Mouse (Mus musculus) forebrain, embryonic 16.5 days (tissue): ENCODE measurements around the gene Fibcd1. TPM values are rescaled to one million over a fixed set of nuclear protein-coding genes. Genes with fewer than 3 reads are reported as not detected.

Source experiments
- ATAC-seq: fragments of 200-750 bp; cut with Nextera tagmentation; 2 replicates; pipeline ENCODE4 v1.8.0; 2017; ENCODE audit warnings: mild to moderate bottlenecking, moderate library complexity
- H3K27ac ChIP-seq: fragments of 300-500 bp; sonication (generic); 2 replicates; pipeline ENCODE4 v1.5.1; 2014; ENCODE audit warnings: low read length, control low read depth
- H3K27me3 ChIP-seq: fragments of 300-500 bp; sonication (generic); replicated peaks from 2 replicates; pipeline ENCODE4 v1.6.1; 2014; ENCODE audit warnings: low read length; ENCODE audit not compliant: control insufficient read depth, insufficient read depth
- H3K36me3 ChIP-seq: fragments of 300-500 bp; sonication (generic); 2 replicates; pipeline ENCODE4 v1.6.1; 2014; ENCODE audit not compliant: control insufficient read depth, insufficient read depth
- H3K4me1 ChIP-seq: fragments of 300-500 bp; sonication (generic); replicated peaks from 2 replicates; pipeline ENCODE4 v1.6.1; 2014; ENCODE audit warnings: low read length; ENCODE audit not compliant: control insufficient read depth, insufficient read depth
- H3K4me2 ChIP-seq: fragments of 300-500 bp; sonication (generic); 2 replicates; pipeline ENCODE4 v1.6.1; 2014; ENCODE audit warnings: mild to moderate bottlenecking, low read length, control low read depth
- H3K4me3 ChIP-seq: fragments of 300-500 bp; sonication (generic); replicated peaks from 2 replicates; pipeline ENCODE4 v1.5.1; 2014; ENCODE audit warnings: mild to moderate bottlenecking, low read length, control low read depth
- H3K9ac ChIP-seq: fragments of 300-500 bp; sonication (generic); replicated peaks from 2 replicates; pipeline ENCODE4 v1.6.1; 2014; ENCODE audit warnings: low read depth, low read length, control low read depth
- H3K9me3 ChIP-seq: fragments of 300-500 bp; sonication (generic); 2 replicates; pipeline ENCODE4 v1.6.1; 2016; ENCODE audit warnings: low read length; ENCODE audit not compliant: control insufficient read depth
- WGBS: fragments of 180-500 bp; shearing (Covaris S2); extraction: QIAGEN DNeasy Blood & Tissue Kit; methylation state at CpG from one replicate; pipeline ENCODE4 v1.1.7; 2014; 5-methylcytosine and 5-hydroxymethylcytosine counted together
- polyA plus RNA-seq: library from polyadenylated mRNA; unstranded; fragments of >200 nt; fragmentation: Nextera tagmentation; extraction: Ambion mirVana; gene quantifications from 2 replicates; pipeline ENCODE4 v1.2.1, GENCODE M21; 2015

The Fibcd1 gene
- polyA plus RNA-seq, 1 experiment from 2014 or later, result 4.2 TPM

- H3K9me3 ChIP-seq, result no peaks in the 10 kb centered on the region
- WGBS, result 56% methylated on average over 4 of the region's 4 CpGs
- no peak overlapping the region for H3K4me3 ChIP-seq
- peak overlapping the region; percentile 20; the same call in 1 of the 2 replicates for H3K27ac ChIP-seq
- H3K27me3 ChIP-seq, result no peaks in the 10 kb centered on the region
- no peaks in the 10 kb centered on the region for H3K36me3 ChIP-seq
- no peak overlapping the region for H3K4me2 ChIP-seq
- ATAC-seq, result no peak
- H3K4me1 ChIP-seq, result peaks cover 12% of the 10 kb centered on the region
- H3K9ac ChIP-seq, result no peak overlapping the region
Measured at GRCm38 (mm10) chr2:31769115-31769514, 76.7 kb downstream of the Fibcd1 start.

- Histone ChIP-seq H3K36me3 (no peaks in the 10 kb centered on the region), H3K4me1 (peaks cover 22% of the 10 kb centered on the region), H3K4me3 (no peak overlapping the region), H3K9me3 (no peaks in the 10 kb centered on the region), H3K27me3 (no peaks in the 10 kb centered on the region), H3K27ac (no peak overlapping the region), H3K9ac (no peak overlapping the region), H3K4me2 (no peak overlapping the region)
- WGBS, result 88% methylated on average over 4 of the region's 4 CpGs
- ATAC-seq, result no peak
Measured at GRCm38 (mm10) chr2:31767815-31768214, 78.0 kb downstream of the Fibcd1 start.

GRCm38 (mm10) chr2:31767104-31767503 is 78.7 kb downstream of the Fibcd1 start:
- no peaks in the 10 kb centered on the region for H3K27me3 ChIP-seq
- no peak overlapping the region for H3K4me2 ChIP-seq
- no peak overlapping the region for H3K27ac ChIP-seq
- no peak for ATAC-seq
- H3K4me3 ChIP-seq, result no peak overlapping the region
- H3K9ac ChIP-seq, result no peak overlapping the region
- no peaks in the 10 kb centered on the region for H3K9me3 ChIP-seq
- WGBS, result 98% methylated on average over 6 of the region's 6 CpGs
- no peaks in the 10 kb centered on the region for H3K36me3 ChIP-seq
- H3K4me1 ChIP-seq, result peaks cover 26% of the 10 kb centered on the region

Other genes starting within 250 kb of the Fibcd1 start
- 0.98 and 2.5 TPM in 2 replicates for gene Prdm12, start 206.0 kb downstream of the Fibcd1 start, polyA plus RNA-seq
- 42.3 and 44.0 TPM in 2 replicates for gene Exosc2, start 175.3 kb downstream of the Fibcd1 start, polyA plus RNA-seq
- 23.5 and 23.8 TPM in 2 replicates for gene Abl1, start 157.6 kb downstream of the Fibcd1 start, polyA plus RNA-seq
- gene Qrfp, start 35.4 kb downstream of the Fibcd1 start, polyA plus RNA-seq, result 0.06 TPM in 1 of 2 replicates, not detected in the other
- gene Lamc3, start 41.3 kb upstream of the Fibcd1 start, polyA plus RNA-seq, result 3.4 and 4.0 TPM in 2 replicates
- 42.9 and 45.9 TPM in 2 replicates for gene Aif1l, start 104.1 kb upstream of the Fibcd1 start, polyA plus RNA-seq
- 67.8 and 69.2 TPM in 2 replicates for gene Nup214, start 128.4 kb upstream of the Fibcd1 start, polyA plus RNA-seq
- 0.20 and 0.48 TPM in 2 replicates for gene Fam78a, start 238.9 kb upstream of the Fibcd1 start, polyA plus RNA-seq
- gene Plpp7, start 249.5 kb upstream of the Fibcd1 start, polyA plus RNA-seq, result 19.6 and 20.6 TPM in 2 replicates